Mouse (Mus musculus): ENCODE results near the gene A4galt.

A4galt gene

GRCm38 (mm10) chr15:83265269-83265668 lies 13.7 kb upstream of the A4galt start:
- DNase-seq: no peak

GRCm38 (mm10) chr15:83263405-83263804 lies 11.8 kb upstream of the A4galt start:
- no peak for DNase-seq

GRCm38 (mm10) chr15:83257906-83258305 lies 6.3 kb upstream of the A4galt start:
- DNase-seq: no peak

- no peak for DNase-seq
Observed at GRCm38 (mm10) chr15:83256491-83256890, 4.9 kb upstream of the A4galt start.

GRCm38 (mm10) chr15:83255944-83256343 lies 4.4 kb upstream of the A4galt start:
- DNase-seq: no peak

- no peak for DNase-seq
Observed at GRCm38 (mm10) chr15:83255191-83255782, 3.7 kb upstream of the A4galt start.

- DNase-seq: no peak
Observed at GRCm38 (mm10) chr15:83254372-83255070, 2.9 kb upstream of the A4galt start.

- DNase-seq: no peak
Observed at GRCm38 (mm10) chr15:83252060-83252459, 486 bp upstream of the A4galt start.

- no peak for DNase-seq
Observed at GRCm38 (mm10) chr15:83250651-83251175, 861 bp downstream of the A4galt start.

GRCm38 (mm10) chr15:83249535-83250287 lies 1.9 kb downstream of the A4galt start:
- DNase-seq: no peak

- DNase-seq: no peak
Observed at GRCm38 (mm10) chr15:83248236-83248844, 3.2 kb downstream of the A4galt start.

GRCm38 (mm10) chr15:83244371-83244770 lies 7.2 kb downstream of the A4galt start:
- no peak for DNase-seq

GRCm38 (mm10) chr15:83241961-83242680 lies 9.5 kb downstream of the A4galt start:
- no peak for DNase-seq

- no peak for DNase-seq
Observed at GRCm38 (mm10) chr15:83241497-83241896, 10.1 kb downstream of the A4galt start.

GRCm38 (mm10) chr15:83237460-83238243 lies 13.9 kb downstream of the A4galt start:
- DNase-seq: no peak

GRCm38 (mm10) chr15:83236824-83237223 lies 14.8 kb downstream of the A4galt start:
- DNase-seq: no peak

GRCm38 (mm10) chr15:83233219-83233992 lies 18.2 kb downstream of the A4galt start:
- no peak for DNase-seq

- no peak for DNase-seq
Observed at GRCm38 (mm10) chr15:83227559-83227958, 24.0 kb downstream of the A4galt start.

- DNase-seq: no peak
Observed at GRCm38 (mm10) chr15:83226871-83227270, 24.7 kb downstream of the A4galt start.

GRCm38 (mm10) chr15:83226066-83226834 lies 25.3 kb downstream of the A4galt start:
- no peak for DNase-seq
